Mouse (Mus musculus): Measurements from ENCODE around the gene Ddn.

Ddn gene

GRCm38 (mm10) chr15:98796803-98797595, 12.3 kb downstream of the Ddn start:
- DNase-seq: no peak

- DNase-seq: no peak
These were observed 16.1 kb downstream of the Ddn start for GRCm38 (mm10) chr15:98793141-98793698.

- no peak for DNase-seq
These were observed 16.9 kb downstream of the Ddn start for GRCm38 (mm10) chr15:98792233-98793020.

- DNase-seq: no peak
These were observed 17.5 kb downstream of the Ddn start for GRCm38 (mm10) chr15:98791771-98792170.

GRCm38 (mm10) chr15:98791221-98791620, 18.1 kb downstream of the Ddn start:
- DNase-seq: no peak

- DNase-seq: no peak
These were observed 18.5 kb downstream of the Ddn start for GRCm38 (mm10) chr15:98790761-98791160.

GRCm38 (mm10) chr15:98789661-98790535, 19.4 kb downstream of the Ddn start, which contains the start of gene Wnt1:
TSS of gene Wnt1 (plus strand) at chr15:98789857.
- peak in 1 of 2 experiments; percentile 48 for DNase-seq

- no peak for DNase-seq
These were observed 20.2 kb downstream of the Ddn start for GRCm38 (mm10) chr15:98788972-98789660.

GRCm38 (mm10) chr15:98787930-98788329, 21.4 kb downstream of the Ddn start:
- no peak for DNase-seq

- DNase-seq: no peak
These were observed 23.5 kb downstream of the Ddn start for GRCm38 (mm10) chr15:98785744-98786143.

GRCm38 (mm10) chr15:98781166-98781565, 28.1 kb downstream of the Ddn start:
- DNase-seq: no peak

GRCm38 (mm10) chr15:98780573-98780972, 28.7 kb downstream of the Ddn start:
- DNase-seq: peak in 1 of 2 experiments; percentile 44

GRCm38 (mm10) chr15:98780075-98780474, 29.2 kb downstream of the Ddn start:
- peak; percentile 43 to 49 for DNase-seq

- no peak for DNase-seq
These were observed 30.5 kb downstream of the Ddn start for GRCm38 (mm10) chr15:98778806-98779205.

GRCm38 (mm10) chr15:98778191-98778770, 31.0 kb downstream of the Ddn start:
- no peak for DNase-seq

- DNase-seq: no peak
These were observed 31.5 kb downstream of the Ddn start, which contains the start of gene Wnt10b for GRCm38 (mm10) chr15:98777762-98778161. TSS of gene Wnt10b (minus strand) at chr15:98778150.

- no peak for DNase-seq
These were observed 32.2 kb downstream of the Ddn start for GRCm38 (mm10) chr15:98777005-98777616.

GRCm38 (mm10) chr15:98776280-98777004, 32.8 kb downstream of the Ddn start:
- peak in 1 of 2 experiments; percentile 39 for DNase-seq

GRCm38 (mm10) chr15:98775533-98775932, 33.8 kb downstream of the Ddn start:
- no peak for DNase-seq

- DNase-seq: no peak
These were observed 35.2 kb downstream of the Ddn start for GRCm38 (mm10) chr15:98774096-98774495.

All from lung, adult 18-20 months (tissue).